Mouse (Mus musculus): ENCODE data around the gene Stk24. TPM values are rescaled to one million over a fixed set of nuclear protein-coding genes. Genes with fewer than 3 reads are reported as not detected.

Stk24 gene
- polyA plus RNA-seq, 3 experiments from 2014 or later, result 54.0 to 65.8 (median 54.6) TPM

- peak; percentile 51 for ATAC-seq
Measured at GRCm38 (mm10) chr14:121259789-121260188, 120.0 kb downstream of the Stk24 start.

- no peak for ATAC-seq
Measured at GRCm38 (mm10) chr14:121259332-121259731, 120.5 kb downstream of the Stk24 start.

- no peak for ATAC-seq
Measured at GRCm38 (mm10) chr14:121256896-121257295, 122.9 kb downstream of the Stk24 start.

- ATAC-seq, result no peak
Measured at GRCm38 (mm10) chr14:121255469-121255868, 124.3 kb downstream of the Stk24 start.

- no peak for ATAC-seq
Measured at GRCm38 (mm10) chr14:121254869-121255268, 124.9 kb downstream of the Stk24 start.

- no peak for ATAC-seq
Measured at GRCm38 (mm10) chr14:121252542-121252941, 127.3 kb downstream of the Stk24 start.

GRCm38 (mm10) chr14:121251708-121252107 lies 128.1 kb downstream of the Stk24 start:
- ATAC-seq, result no peak

- ATAC-seq, result no peak
Measured at GRCm38 (mm10) chr14:121251099-121251498, 128.7 kb downstream of the Stk24 start.

- ATAC-seq, result no peak
Measured at GRCm38 (mm10) chr14:121248346-121248745, 131.5 kb downstream of the Stk24 start.

GRCm38 (mm10) chr14:121247287-121247686 lies 132.5 kb downstream of the Stk24 start:
- ATAC-seq, result no peak

GRCm38 (mm10) chr14:121246048-121246731 lies 133.6 kb downstream of the Stk24 start:
- no peak for ATAC-seq

GRCm38 (mm10) chr14:121244104-121244503 lies 135.7 kb downstream of the Stk24 start:
- ATAC-seq, result no peak

- ATAC-seq, result no peak
Measured at GRCm38 (mm10) chr14:121239386-121239785, 140.4 kb downstream of the Stk24 start.

- no peak for ATAC-seq
Measured at GRCm38 (mm10) chr14:121238727-121239126, 141.1 kb downstream of the Stk24 start.

GRCm38 (mm10) chr14:121236736-121237135 lies 143.1 kb downstream of the Stk24 start:
- no peak for ATAC-seq

Other genes with a start within 250 kb of the Stk24 start
- under 1 TPM in 2 of 3 experiments, not detected in 1; 0.15 to 0.17 TPM for gene Slc15a1, start 125.2 kb upstream of the Stk24 start, polyA plus RNA-seq (2017; shearing (Covaris generic))